Mouse (Mus musculus): ENCODE data around the gene Pnmt. TPM values are rescaled to one million over a fixed set of nuclear protein-coding genes. Genes with fewer than 3 reads are reported as not detected.
A peak's percentile ranks its signal among the peaks of the same experiment; 100 is the strongest.

The Pnmt gene
- total and polyA plus RNA-seq, 3 experiments, result not detected

- H3K27ac ChIP-seq (ENCODE audit: insufficient read depth, low read depth), result peak overlapping the region; percentile 9; the same call in 1 of the 2 replicates
- H3K4me1 ChIP-seq (ENCODE audit: control insufficient read depth in 1 of 2, insufficient read depth in 2 of 2), result peaks cover 10 to 15% of the 10 kb centered on the region in 2 experiments
- in situ Hi-C loops (cut with MboI; ENCODE audit: low pct_ligation_motif_present, low pct_unique_long_range_greater_than_20kb, low sequenced_read_pairs), result no loop called here
- peak overlapping the region; percentile 85 for H3K4me2 ChIP-seq (ENCODE audit: insufficient read depth, low read depth, poor library complexity, severe bottlenecking)
- peak overlapping the region; percentile 48 to 68 (median 61) for H3K4me3 ChIP-seq (replicated peaks in 1 of 3; ENCODE audit: low read depth in 2 of 3, low read length in 2 of 3, poor library complexity in 1 of 3)
- dilution Hi-C loops (cut with MboI; ENCODE audit: extremely low pct_ligation_motif_present, extremely low pct_unique_long_range_greater_than_20kb, low sequenced_read_pairs), result no loop called here
- no peaks in the 10 kb centered on the region for H3K9me3 ChIP-seq (replicated peaks; ENCODE audit: low read length)
- peak; percentile 40 for DNase-seq (ENCODE audit: extremely low read depth)
- H3K79me2 ChIP-seq (replicated peaks; ENCODE audit: control insufficient read depth, extremely low read depth, insufficient read depth, poor library complexity, severe bottlenecking), result no peaks in the 10 kb centered on the region
- H3K36me3 ChIP-seq (replicated peaks in 1 of 2; ENCODE audit: control insufficient read depth in 1 of 2, insufficient read depth in 1 of 2, low read length in 1 of 2), result peaks cover 0 to 6% of the 10 kb centered on the region in 2 experiments
- TF ChIP-seq CHD1 (IDR thresholded peaks at IDR 0.05; ENCODE audit: low read depth, low read length) (no peak), SMC3 (IDR thresholded peaks at IDR 0.05; ENCODE audit: low read depth, low read length) (no peak), EP300 (IDR thresholded peaks at IDR 0.05; ENCODE audit: low read length) (no peak), GABPA (IDR thresholded peaks at IDR 0.05; ENCODE audit: insufficient replicate concordance, low read depth, low read length) (no peak), MAZ (IDR thresholded peaks at IDR 0.05; ENCODE audit: low read depth, low read length) (no peak), RCOR1 (conservative IDR thresholded peaks at IDR 0.05; ENCODE audit: low read depth, low read length) (no peak), JUN (IDR thresholded peaks at IDR 0.05; ENCODE audit: insufficient read depth, low read depth, low read length) (no peak), ETS1 (conservative IDR thresholded peaks at IDR 0.05; ENCODE audit: low read depth, low read length) (no peak), IRF4 (IDR thresholded peaks at IDR 0.05; ENCODE audit: low read depth, low read length) (no peak), HCFC1 (IDR thresholded peaks at IDR 0.05; ENCODE audit: low read depth, low read length) (no peak), USF1 (IDR thresholded peaks at IDR 0.05; ENCODE audit: low read depth, low read length) (no peak), MYC (IDR thresholded peaks at IDR 0.05; ENCODE audit: low read depth, low read length) (no peak), ZNF384 (IDR thresholded peaks at IDR 0.05; ENCODE audit: low read depth, low read length) (no peak), ZKSCAN1 (IDR thresholded peaks at IDR 0.05; ENCODE audit: borderline replicate concordance, low read depth, low read length) (no peak), SIN3A (IDR thresholded peaks at IDR 0.05; ENCODE audit: low read length) (no peak), PAX5 (IDR thresholded peaks at IDR 0.05; ENCODE audit: low read length) (no peak), CHD2 (IDR thresholded peaks at IDR 0.05; ENCODE audit: low read length) (no peak), POLR2A (IDR thresholded peaks at IDR 0.05; ENCODE audit: low read depth, low read length) (no peak), MAFK (IDR thresholded peaks at IDR 0.05; ENCODE audit: insufficient replicate concordance, low read length) (no peak)
- H3K9ac ChIP-seq (ENCODE audit: insufficient read depth, low read depth), result peak overlapping the region; percentile 80
- peaks cover 23% of the 10 kb centered on the region for H3K27me3 ChIP-seq (replicated peaks)
Measured at GRCm38 (mm10) chr11:98400816-98401215, 14.6 kb downstream of the Pnmt start.

GRCm38 (mm10) chr11:98406621-98407020, 20.4 kb downstream of the Pnmt start:
- no peak overlapping the region for H3K4me2 ChIP-seq (ENCODE audit: insufficient read depth, low read depth, poor library complexity, severe bottlenecking)
- H3K4me3 ChIP-seq (replicated peaks in 1 of 3; ENCODE audit: low read depth in 2 of 3, low read length in 2 of 3, poor library complexity in 1 of 3), result no peak overlapping the region
- TF ChIP-seq IRF4 (IDR thresholded peaks at IDR 0.05; ENCODE audit: low read depth, low read length) (no peak), SIN3A (IDR thresholded peaks at IDR 0.05; ENCODE audit: low read length) (no peak), MAX (IDR thresholded peaks at IDR 0.05; ENCODE audit: low read length) (no peak), TBP (conservative IDR thresholded peaks at IDR 0.05; ENCODE audit: low read depth, low read length) (no peak), ETS1 (conservative IDR thresholded peaks at IDR 0.05; ENCODE audit: low read depth, low read length) (no peak)
- H3K9me3 ChIP-seq (replicated peaks; ENCODE audit: low read length), result no peaks in the 10 kb centered on the region
- H3K27me3 ChIP-seq (replicated peaks), result peaks cover 74% of the 10 kb centered on the region
- in situ Hi-C loops (cut with MboI; ENCODE audit: low pct_ligation_motif_present, low pct_unique_long_range_greater_than_20kb, low sequenced_read_pairs) (no loop called here), dilution Hi-C loops (cut with MboI; ENCODE audit: extremely low pct_ligation_motif_present, extremely low pct_unique_long_range_greater_than_20kb, low sequenced_read_pairs) (no loop called here)
- no peak overlapping the region for H3K9ac ChIP-seq (ENCODE audit: insufficient read depth, low read depth)
- H3K27ac ChIP-seq (ENCODE audit: insufficient read depth, low read depth), result no peak overlapping the region
- no peaks in the 10 kb centered on the region for H3K79me2 ChIP-seq (replicated peaks; ENCODE audit: control insufficient read depth, extremely low read depth, insufficient read depth, poor library complexity, severe bottlenecking)
- H3K36me3 ChIP-seq (replicated peaks in 1 of 2; ENCODE audit: control insufficient read depth in 1 of 2, insufficient read depth in 1 of 2, low read length in 1 of 2), result no peaks in the 10 kb centered on the region
- DNase-seq (ENCODE audit: extremely low read depth), result no peak
- H3K4me1 ChIP-seq (ENCODE audit: control insufficient read depth in 1 of 2, insufficient read depth in 2 of 2), result no peaks in the 10 kb centered on the region

All from CH12.LX (cell line).